Mouse (Mus musculus): ENCODE measurements around the gene Gramd4. TPM values are rescaled to one million over a fixed set of nuclear protein-coding genes. Genes with fewer than 3 reads are reported as not detected.

The Gramd4 gene
- polyA plus RNA-seq, 1 experiment = 18.9 TPM

DNA sequence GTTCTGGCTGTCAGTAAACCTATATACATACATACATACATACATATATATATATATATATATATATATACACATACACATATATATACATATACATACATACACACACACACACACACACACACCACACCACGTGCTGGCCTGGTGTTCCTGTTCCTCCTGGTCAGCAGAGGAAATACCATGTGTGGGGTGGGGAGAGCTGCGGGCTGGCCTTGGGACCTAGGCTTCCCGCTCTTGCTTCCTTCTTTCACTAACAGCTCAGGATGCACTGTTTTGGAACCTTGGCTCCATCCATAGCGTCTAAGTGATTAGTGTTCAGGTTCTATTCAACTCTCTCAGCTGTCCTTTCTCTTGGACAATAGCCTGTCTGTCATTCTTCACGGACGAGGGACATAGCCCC lies 48.3 kb downstream of the Gramd4 start:
- H3K27me3 ChIP-seq (replicated peaks; ENCODE audit: control insufficient read depth, insufficient read depth, low read length) = no peaks in the 10 kb centered on the region
- no peaks in the 10 kb centered on the region for H3K36me3 ChIP-seq (ENCODE audit: control insufficient read depth, insufficient read depth, low read length)
- 61% methylated on average over 6 of the region's 6 CpGs for WGBS
- no peak for TF ChIP-seq CTCF (conservative IDR thresholded peaks at IDR 0.05; ENCODE audit: insufficient read depth, insufficient read length, low read depth, low read length)
- TF ChIP-seq POLR2A (IDR thresholded peaks at IDR 0.05; ENCODE audit: low read depth, low read length) = no peak
- no peak overlapping the region for H3K27ac ChIP-seq (ENCODE audit: insufficient read depth, low read depth, low read length)
- H3K4me3 ChIP-seq (ENCODE audit: insufficient read depth, low read depth, low read length) = no peak overlapping the region
- DNase-seq = peak; percentile 54
- H3K4me1 ChIP-seq (ENCODE audit: control insufficient read depth, insufficient read depth, low read length) = no peaks in the 10 kb centered on the region

DNA sequence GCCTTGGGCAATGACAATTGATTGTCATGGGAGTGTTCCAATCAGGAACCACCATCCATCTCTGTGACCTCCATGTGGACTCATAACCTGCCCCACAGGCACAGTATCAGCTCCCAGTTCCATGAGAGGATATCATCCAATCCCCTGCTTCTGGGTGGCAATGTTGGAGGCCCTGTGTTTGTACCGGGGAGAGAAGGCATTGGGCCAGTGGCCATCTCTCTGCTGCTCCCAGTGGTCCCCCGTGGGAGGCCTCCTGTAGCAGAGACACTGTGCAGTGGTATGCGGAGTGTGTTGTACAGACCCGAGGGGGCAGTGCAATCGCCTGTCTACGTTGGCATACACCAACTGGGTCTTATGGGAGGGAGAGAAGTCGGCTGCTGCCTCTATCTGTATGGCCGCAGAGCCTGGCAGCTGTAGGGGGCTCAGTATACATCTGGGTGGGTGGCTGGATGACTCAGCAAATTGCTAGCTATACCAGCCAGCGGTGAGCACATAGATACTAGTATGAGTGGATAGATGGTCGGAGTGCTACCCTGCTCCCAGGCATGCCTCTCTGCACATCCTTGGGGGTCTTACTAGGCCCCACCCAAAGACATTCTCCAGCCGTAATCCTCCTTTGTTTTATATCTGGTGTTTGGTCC lies 50.5 kb downstream of the Gramd4 start:
- TF ChIP-seq CTCF (conservative IDR thresholded peaks at IDR 0.05; ENCODE audit: insufficient read depth, insufficient read length, low read depth, low read length) (no peak), POLR2A (IDR thresholded peaks at IDR 0.05; ENCODE audit: low read depth, low read length) (no peak)
- H3K4me3 ChIP-seq (ENCODE audit: insufficient read depth, low read depth, low read length) = no peak overlapping the region
- no peaks in the 10 kb centered on the region for H3K36me3 ChIP-seq (ENCODE audit: control insufficient read depth, insufficient read depth, low read length)
- H3K27ac ChIP-seq (ENCODE audit: insufficient read depth, low read depth, low read length) = no peak overlapping the region
- WGBS = 87% methylated on average over 11 of the region's 11 CpGs
- no peak for DNase-seq
- no peaks in the 10 kb centered on the region; the same call in 1 of the 2 replicates for H3K4me1 ChIP-seq (ENCODE audit: control insufficient read depth, insufficient read depth, low read length)
- no peaks in the 10 kb centered on the region for H3K27me3 ChIP-seq (replicated peaks; ENCODE audit: control insufficient read depth, insufficient read depth, low read length)

DNA sequence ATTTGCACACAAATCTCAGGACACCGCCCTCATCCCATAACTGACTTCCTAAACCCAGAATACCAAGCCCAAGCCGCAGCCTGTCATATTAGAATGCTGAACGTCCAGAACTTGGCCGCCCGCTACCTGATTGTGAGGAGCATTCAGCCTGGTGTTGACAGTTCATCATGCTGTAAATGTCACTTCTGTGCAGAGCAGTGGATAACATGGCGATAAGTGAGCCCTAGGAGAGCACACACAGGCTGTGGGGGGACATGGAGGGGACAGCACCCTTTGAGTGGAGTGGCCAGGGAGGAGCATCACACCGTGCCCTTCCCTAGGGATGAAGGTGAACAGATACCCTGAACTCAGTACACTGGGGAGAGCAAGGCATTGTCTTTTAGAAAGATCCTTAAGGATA lies 51.8 kb downstream of the Gramd4 start:
- WGBS = 87% methylated on average over 7 of the region's 7 CpGs
- no peak for DNase-seq
- TF ChIP-seq POLR2A (IDR thresholded peaks at IDR 0.05; ENCODE audit: low read depth, low read length) (no peak), CTCF (conservative IDR thresholded peaks at IDR 0.05; ENCODE audit: insufficient read depth, insufficient read length, low read depth, low read length) (no peak)

DNA sequence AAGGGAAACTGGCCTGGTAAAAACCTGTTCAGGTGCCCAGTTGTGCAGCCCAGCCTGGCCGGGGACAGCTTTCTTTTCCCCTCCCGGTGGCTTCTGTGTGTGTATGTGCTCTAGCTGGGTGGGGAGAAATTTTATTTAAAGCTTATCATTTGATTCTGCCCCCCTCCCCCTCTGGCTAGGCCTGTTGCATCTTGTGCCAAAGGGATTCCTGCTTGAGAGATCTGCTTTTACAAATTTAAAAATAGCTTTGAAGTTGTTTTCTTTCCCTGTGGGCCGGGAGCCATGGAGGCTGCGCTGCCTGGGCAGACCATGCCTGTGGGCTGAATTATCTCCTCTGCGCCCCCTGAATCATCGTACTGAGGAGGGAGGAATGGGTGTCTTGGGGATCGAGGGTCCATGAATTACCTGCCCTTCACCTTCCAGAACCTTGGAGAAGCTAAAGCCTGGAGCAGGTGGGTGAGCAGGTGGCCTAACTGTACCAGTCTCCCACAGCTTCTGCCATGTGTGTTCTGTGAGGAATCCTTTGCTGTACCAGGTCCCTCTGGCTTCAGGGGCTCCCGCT lies 52.2 kb downstream of the Gramd4 start:
- Histone ChIP-seq H3K36me3 (ENCODE audit: control insufficient read depth, insufficient read depth, low read length) (no peaks in the 10 kb centered on the region), H3K4me1 (ENCODE audit: control insufficient read depth, insufficient read depth, low read length) (no peaks in the 10 kb centered on the region; the same call in 1 of the 2 replicates), H3K4me3 (ENCODE audit: insufficient read depth, low read depth, low read length) (no peak overlapping the region), H3K27me3 (replicated peaks; ENCODE audit: control insufficient read depth, insufficient read depth, low read length) (no peaks in the 10 kb centered on the region), H3K27ac (ENCODE audit: insufficient read depth, low read depth, low read length) (no peak overlapping the region)
- no peak for DNase-seq
- 63% methylated on average over 8 of the region's 8 CpGs for WGBS
- TF ChIP-seq POLR2A (IDR thresholded peaks at IDR 0.05; ENCODE audit: low read depth, low read length) (no peak), CTCF (conservative IDR thresholded peaks at IDR 0.05; ENCODE audit: insufficient read depth, insufficient read length, low read depth, low read length) (no peak)

More for the DNA sequence above, 51.8 kb downstream of the Gramd4 start:
- Histone ChIP-seq H3K27me3 (replicated peaks; ENCODE audit: control insufficient read depth, insufficient read depth, low read length) (no peaks in the 10 kb centered on the region), H3K36me3 (ENCODE audit: control insufficient read depth, insufficient read depth, low read length) (no peaks in the 10 kb centered on the region), H3K27ac (ENCODE audit: insufficient read depth, low read depth, low read length) (no peak overlapping the region), H3K4me3 (ENCODE audit: insufficient read depth, low read depth, low read length) (no peak overlapping the region), H3K4me1 (ENCODE audit: control insufficient read depth, insufficient read depth, low read length) (no peaks in the 10 kb centered on the region; the same call in 1 of the 2 replicates)

DNA sequence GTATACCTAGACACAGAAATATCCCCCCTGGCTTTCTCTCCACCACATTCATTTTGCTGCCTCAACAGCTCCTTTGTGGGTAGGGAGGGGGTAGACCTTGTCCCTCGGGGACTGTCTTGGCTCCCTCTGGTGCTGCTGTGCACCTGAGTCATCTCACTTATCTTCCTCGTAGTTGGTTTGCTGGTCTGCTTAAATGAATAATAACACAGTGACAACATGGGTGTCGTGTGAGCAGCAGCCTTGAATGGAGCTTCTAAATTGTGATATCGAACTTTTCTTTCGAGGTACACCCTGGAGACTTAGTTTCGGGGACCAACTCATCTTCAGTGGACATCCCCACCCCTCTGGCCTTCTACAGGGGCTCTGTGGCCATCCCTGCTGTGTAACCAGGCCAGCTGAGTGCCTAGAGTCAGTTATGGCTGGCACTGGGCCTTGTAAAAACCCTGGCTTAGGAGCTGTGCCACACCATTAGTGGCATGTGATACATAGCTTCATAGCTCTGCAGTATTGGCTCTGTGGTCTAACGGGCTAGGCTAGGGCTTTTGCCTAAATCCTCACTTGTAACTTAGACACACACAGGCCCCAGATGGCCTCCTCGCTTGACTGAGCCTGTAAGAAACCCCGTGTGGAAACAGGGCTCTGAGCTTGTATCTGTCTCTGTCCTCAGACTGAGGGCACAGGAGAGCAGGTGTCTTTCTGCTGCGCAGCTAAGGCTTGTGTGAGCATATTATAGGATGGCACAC lies 53.0 kb downstream of the Gramd4 start:
- Histone ChIP-seq H3K27me3 (replicated peaks; ENCODE audit: control insufficient read depth, insufficient read depth, low read length) (no peaks in the 10 kb centered on the region), H3K4me1 (ENCODE audit: control insufficient read depth, insufficient read depth, low read length) (no peaks in the 10 kb centered on the region; the same call in 1 of the 2 replicates), H3K4me3 (ENCODE audit: insufficient read depth, low read depth, low read length) (no peak overlapping the region), H3K36me3 (ENCODE audit: control insufficient read depth, insufficient read depth, low read length) (no peaks in the 10 kb centered on the region), H3K27ac (ENCODE audit: insufficient read depth, low read depth, low read length) (no peak overlapping the region)
- DNase-seq = no peak
- 81% methylated on average over 10 of the region's 10 CpGs for WGBS
- TF ChIP-seq POLR2A (IDR thresholded peaks at IDR 0.05; ENCODE audit: low read depth, low read length) (no peak), CTCF (conservative IDR thresholded peaks at IDR 0.05; ENCODE audit: insufficient read depth, insufficient read length, low read depth, low read length) (no peak)

DNA sequence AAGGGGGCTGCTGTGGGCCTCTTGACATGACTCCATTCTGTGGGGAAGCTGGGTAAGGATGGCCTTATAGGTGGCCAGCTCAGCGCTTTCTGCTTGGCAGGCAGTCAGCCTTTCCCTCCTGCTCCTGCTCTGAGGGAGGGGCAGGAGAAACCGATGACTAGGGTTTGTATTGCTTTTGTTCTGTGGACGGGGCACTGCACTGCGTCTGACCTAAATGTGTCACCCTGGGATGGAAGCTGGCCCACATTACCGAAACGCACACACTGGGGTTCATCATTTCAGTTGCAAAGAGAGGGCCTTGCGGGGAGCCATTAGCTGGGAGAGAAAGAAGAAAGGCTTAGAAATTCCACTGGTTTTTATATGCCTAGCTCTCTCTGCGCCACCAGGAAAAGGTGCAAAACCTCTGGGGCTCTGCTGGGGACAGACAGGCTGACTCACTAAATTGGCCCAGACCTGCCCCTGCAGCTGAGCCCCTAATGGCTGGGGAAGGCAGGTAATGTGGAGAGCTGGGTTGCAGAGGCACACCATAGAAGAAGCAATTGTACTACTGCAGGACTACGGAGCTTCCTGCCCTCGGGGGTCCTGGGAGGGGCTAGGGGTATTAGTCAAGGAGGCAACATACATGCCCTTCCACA lies 55.3 kb downstream of the Gramd4 start:
- TF ChIP-seq CTCF (conservative IDR thresholded peaks at IDR 0.05; ENCODE audit: insufficient read depth, insufficient read length, low read depth, low read length) (no peak), POLR2A (IDR thresholded peaks at IDR 0.05; ENCODE audit: low read depth, low read length) (no peak)
- no peak overlapping the region for H3K27ac ChIP-seq (ENCODE audit: insufficient read depth, low read depth, low read length)
- 49% methylated on average over 10 of the region's 10 CpGs for WGBS
- DNase-seq = peak; percentile 46
- no peak overlapping the region for H3K4me3 ChIP-seq (ENCODE audit: insufficient read depth, low read depth, low read length)
- no peaks in the 10 kb centered on the region for H3K27me3 ChIP-seq (replicated peaks; ENCODE audit: control insufficient read depth, insufficient read depth, low read length)
- peaks cover 20% of the 10 kb centered on the region for H3K4me1 ChIP-seq (ENCODE audit: control insufficient read depth, insufficient read depth, low read length)
- H3K36me3 ChIP-seq (ENCODE audit: control insufficient read depth, insufficient read depth, low read length) = no peaks in the 10 kb centered on the region

DNA sequence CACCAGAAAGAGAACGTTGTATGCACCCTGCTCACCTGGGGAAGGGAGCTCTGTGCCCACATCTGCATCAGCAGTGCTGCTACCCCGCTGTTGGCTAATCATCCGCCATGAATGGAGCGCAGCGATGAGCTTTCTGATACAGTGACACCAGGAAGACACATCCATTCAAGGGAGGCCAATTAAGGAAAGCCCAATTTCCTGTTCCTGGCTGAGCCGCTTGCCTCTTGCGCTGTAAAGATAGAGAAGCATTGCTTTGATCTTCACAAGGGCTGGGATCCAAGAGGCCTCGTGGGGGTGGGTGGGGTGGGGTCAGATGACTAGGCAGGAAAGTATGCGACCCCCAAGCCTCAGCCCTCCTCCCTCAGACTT lies 55.8 kb downstream of the Gramd4 start:
- H3K27me3 ChIP-seq (replicated peaks; ENCODE audit: control insufficient read depth, insufficient read depth, low read length) = no peaks in the 10 kb centered on the region
- peaks cover 25% of the 10 kb centered on the region for H3K4me1 ChIP-seq (ENCODE audit: control insufficient read depth, insufficient read depth, low read length)
- no peak overlapping the region for H3K27ac ChIP-seq (ENCODE audit: insufficient read depth, low read depth, low read length)
- peak; percentile 43 for DNase-seq
- H3K36me3 ChIP-seq (ENCODE audit: control insufficient read depth, insufficient read depth, low read length) = no peaks in the 10 kb centered on the region
- WGBS = 53% methylated on average over 9 of the region's 9 CpGs
- no peak overlapping the region for H3K4me3 ChIP-seq (ENCODE audit: insufficient read depth, low read depth, low read length)
- TF ChIP-seq POLR2A (IDR thresholded peaks at IDR 0.05; ENCODE audit: low read depth, low read length) = no peak
- TF ChIP-seq CTCF (conservative IDR thresholded peaks at IDR 0.05; ENCODE audit: insufficient read depth, insufficient read length, low read depth, low read length) = no peak
